Mouse (Mus musculus): ENCODE measurements around the gene Wipi1. TPM values are rescaled to one million over a fixed set of nuclear protein-coding genes. Genes with fewer than 3 reads are reported as not detected.
A peak's percentile ranks its signal among the peaks of the same experiment; 100 is the strongest.

The Wipi1 gene
- total RNA-seq, 2 experiments from 2014 or later = 57.7 to 78.8 TPM

DNA sequence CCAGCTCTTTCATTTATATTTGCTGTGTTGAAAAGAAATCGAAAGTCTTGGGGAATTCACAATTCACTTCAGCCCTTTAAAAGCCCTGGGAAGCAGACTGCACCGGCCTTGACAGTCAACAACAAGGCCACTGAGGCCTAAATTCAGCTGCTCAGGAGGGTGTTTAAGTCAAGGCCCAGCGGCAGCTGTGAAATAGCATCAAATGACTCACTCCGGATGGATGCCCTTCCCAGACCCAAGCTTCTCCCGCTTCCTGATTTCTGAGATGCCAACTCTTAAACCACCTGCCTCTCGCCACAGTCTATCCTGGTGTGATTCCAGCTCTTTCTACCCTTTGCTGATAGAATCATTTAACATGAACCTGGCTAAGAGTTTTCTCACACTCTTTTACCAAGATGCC, 8.6 kb upstream of the Wipi1 start:
- no peak for DNase-seq (ENCODE audit: low spot score)

- peak; percentile 64 for DNase-seq (ENCODE audit: low spot score)
Observed at GRCm38 (mm10) chr11:109619055-109619454, 7.3 kb upstream of the Wipi1 start.

DNA sequence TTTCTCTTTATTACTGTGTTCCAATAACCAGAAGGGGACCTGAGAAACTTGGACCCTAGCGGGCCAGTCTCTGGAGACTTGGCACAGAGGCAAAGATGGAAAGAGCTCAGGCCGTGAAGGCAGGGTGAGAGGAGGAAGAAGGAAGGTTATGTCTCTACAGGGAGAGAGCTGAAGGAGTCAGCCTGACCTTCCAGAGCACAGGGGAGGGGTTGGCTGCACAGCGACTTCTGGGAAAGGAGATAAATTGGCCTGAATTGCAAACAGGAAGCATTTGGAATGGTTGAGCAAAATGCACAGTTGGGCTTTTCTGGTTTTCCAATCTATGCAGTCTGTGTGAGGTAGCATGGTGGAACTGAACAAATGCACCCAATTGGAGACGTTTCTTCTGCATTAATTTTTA, 5.0 kb upstream of the Wipi1 start:
- DNase-seq (ENCODE audit: low spot score) = no peak

- DNase-seq (ENCODE audit: low spot score) = no peak
Observed at GRCm38 (mm10) chr11:109616352-109616751, 4.6 kb upstream of the Wipi1 start.

DNA sequence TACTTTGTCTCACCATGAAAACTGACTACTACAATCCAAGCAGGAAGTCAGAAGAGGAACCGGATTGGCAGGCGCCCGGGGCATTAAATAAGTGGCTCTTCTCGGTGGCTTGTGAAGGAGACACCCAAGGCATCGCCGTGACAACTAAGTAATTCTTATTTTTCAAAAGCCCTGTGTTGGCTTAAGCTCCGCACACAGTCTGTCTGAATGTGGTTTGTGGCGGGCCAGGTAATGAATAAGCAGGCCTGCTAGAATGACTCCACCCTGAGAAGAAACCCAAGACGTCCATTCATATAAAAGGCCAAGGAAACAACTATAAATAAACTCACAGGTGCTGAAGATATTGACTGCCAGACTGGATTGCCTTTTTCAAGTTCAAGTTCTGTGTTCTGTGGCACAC, 3.5 kb upstream of the Wipi1 start:
- no peak for DNase-seq (ENCODE audit: low spot score)

- DNase-seq (ENCODE audit: low spot score) = no peak
Observed at GRCm38 (mm10) chr11:109612871-109613529, 1.2 kb upstream of the Wipi1 start.

GRCm38 (mm10) chr11:109610795-109611302, 918 bp downstream of the Wipi1 start:
- DNase-seq (ENCODE audit: low spot score) = no peak

GRCm38 (mm10) chr11:109610046-109610794, 1.5 kb downstream of the Wipi1 start:
- DNase-seq (ENCODE audit: low spot score) = no peak

- DNase-seq (ENCODE audit: low spot score) = no peak
Observed at GRCm38 (mm10) chr11:109608976-109609625, 2.7 kb downstream of the Wipi1 start.

DNA sequence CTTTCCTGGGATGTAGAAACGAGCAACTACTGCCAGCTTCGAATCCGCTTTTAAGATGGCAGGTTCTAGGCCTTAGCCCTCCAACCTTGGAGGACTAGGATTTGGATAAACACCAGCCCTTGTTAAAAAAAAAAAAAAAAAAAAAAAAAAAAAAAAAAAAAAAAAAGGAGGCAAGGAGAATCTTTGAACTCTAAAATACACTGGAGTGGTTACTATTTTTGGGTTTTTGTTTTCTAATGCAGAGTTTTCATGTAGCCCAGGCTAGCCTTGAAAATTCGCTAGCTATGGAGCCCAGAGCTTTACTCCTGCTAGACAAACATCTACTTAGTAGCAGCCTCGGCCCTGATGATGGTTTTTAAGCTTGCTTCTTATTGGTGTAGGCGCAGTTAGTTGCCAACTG, 4.2 kb downstream of the Wipi1 start:
- DNase-seq (ENCODE audit: low spot score) = no peak

GRCm38 (mm10) chr11:109598778-109599570, 12.8 kb downstream of the Wipi1 start:
- no peak for DNase-seq (ENCODE audit: low spot score)

GRCm38 (mm10) chr11:109594761-109595160, 17.0 kb downstream of the Wipi1 start:
- DNase-seq (ENCODE audit: low spot score) = no peak

- DNase-seq (ENCODE audit: low spot score) = no peak
Observed at GRCm38 (mm10) chr11:109593200-109593981, 18.4 kb downstream of the Wipi1 start.

DNA sequence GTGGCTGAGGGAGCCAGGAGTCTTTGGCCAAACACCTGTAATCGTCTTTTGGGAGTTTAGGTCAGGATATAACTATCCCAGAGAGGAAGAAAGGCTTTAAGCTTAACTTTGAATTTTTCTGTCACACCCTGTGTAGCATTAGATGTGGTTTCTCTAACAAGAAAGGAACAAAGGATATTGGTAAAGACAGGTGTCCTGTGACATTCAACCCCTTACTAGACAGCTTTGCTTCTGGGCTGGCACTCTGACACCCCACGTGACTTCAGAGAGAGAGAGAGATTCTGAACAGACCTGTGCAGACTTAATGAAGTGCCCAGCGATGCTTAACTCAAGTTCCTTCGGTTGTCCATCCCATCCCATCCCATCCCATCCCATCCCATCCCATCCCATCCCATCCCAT, 20.3 kb downstream of the Wipi1 start:
- DNase-seq (ENCODE audit: low spot score) = no peak

DNA sequence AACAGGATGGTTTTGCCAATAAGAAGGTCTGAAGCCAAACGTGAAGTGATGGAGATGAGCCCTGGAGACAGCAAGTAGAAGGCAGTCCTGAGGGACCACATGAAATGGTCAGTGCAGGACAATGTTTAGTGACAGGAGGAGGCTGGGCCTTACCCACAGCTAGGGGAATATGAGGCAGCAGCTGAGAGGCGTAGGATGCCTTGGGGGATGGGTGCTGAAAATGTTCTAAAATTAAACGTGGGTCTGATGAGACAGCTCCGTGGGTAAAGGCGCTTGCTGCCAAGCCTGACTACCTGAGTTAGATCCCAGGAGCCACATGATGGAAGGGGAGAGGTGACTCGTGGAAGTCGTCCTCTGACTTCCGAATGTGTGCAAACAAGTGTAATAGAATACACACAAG, 21.8 kb downstream of the Wipi1 start:
- peak; percentile 63 for DNase-seq (ENCODE audit: low spot score)

- DNase-seq (ENCODE audit: low spot score) = no peak
Observed at GRCm38 (mm10) chr11:109587638-109588374, 24.0 kb downstream of the Wipi1 start.

GRCm38 (mm10) chr11:109587019-109587418, 24.7 kb downstream of the Wipi1 start:
- DNase-seq (ENCODE audit: low spot score) = no peak

DNA sequence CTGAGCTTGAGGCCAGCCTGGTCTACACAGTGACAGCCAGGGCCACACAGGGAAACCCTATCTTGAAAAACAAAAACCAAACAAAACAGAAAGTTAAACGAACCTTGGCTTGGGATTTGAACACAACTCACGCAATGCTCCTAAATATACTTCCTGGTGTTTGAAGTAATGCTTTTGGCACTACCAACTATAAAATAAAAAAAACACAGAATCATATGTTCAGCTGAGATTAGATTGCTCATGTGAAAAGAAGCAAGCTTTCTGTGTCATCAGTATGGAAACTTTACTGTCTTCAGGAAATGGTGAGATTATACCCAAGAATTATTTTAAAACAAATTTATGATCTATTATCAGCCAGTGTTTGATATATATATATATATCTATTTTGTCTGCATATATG, 25.3 kb downstream of the Wipi1 start:
- no peak for DNase-seq (ENCODE audit: low spot score)

DNA sequence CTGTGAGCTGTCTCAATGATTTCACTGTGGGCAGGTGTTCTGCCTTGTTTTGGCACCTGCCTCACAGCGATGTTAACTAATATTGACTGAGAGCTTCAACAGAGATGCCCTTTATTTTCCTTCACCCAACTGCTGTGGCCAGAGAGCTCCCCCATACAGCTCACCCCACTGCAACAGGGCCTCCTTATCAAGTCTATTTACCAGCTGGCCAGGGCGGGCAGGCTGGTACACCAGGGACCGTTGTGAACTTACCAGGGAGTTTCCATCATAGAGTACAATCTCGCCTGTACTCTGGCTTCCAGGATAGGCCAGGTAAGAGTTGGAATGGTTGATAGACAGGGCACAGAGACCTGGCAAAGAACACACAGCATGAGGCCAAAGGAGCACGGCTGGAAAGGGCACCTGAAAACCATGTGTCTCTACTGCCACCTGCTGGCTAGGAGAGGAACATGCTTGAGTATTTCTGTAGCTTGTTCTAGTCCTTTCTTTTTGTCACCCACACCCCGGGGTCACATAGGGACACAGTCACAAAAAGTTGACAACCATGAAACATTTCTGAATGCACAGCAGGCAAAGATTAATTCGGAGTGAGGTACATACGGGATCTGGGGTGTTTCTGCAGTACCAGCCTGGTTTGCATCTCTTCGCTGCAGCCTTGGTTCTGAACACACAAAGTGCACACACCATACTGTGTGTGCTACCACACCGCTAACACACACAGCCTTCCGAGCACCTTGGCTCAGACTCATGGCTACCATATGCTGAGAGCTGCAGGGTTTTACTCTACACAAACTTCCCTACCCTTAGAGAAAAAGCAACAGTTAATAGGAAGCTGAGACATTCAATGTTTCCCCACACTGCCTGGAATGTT, 26.7 kb downstream of the Wipi1 start:
- DNase-seq (ENCODE audit: low spot score) = peak; percentile 79
